9 mouse cellular contexts compared by ENCODE assay signal in the genomic region with DNA sequence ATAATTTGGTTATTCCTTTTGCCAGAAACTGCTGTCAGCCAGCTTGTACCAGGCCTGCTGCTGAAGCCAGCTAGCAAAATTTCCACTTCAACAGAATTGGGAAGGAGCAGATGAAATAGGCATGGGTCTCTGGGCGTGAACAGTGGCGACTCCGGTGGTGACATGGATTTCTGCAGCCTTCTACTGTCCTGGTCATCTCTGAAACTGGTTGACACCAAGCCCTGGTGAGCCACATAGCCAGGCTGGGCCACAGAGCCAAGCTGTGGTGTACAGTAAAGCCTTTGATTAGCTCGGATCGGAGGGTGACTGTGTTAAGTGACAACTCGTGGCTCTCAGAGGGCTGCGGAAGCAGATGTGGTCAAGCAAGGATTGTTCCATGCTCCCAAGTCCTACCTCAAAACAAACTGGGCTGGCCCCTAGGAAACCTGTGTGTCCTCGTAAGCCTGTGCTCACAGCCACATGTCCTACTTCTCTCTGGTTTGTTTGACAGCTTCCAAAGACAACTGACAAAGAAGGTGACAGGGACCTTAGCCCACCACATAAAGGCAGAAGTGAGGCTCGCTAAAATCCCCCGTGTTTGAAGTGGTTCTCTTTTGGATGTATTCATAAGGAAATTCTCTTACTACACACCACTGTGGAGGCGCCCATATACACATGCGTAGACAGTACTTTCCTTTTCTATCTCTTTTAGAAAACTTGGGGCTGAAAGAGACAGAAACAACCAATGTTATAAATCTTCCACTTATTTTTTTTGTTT. TPM values are rescaled to one million over a fixed set of nuclear protein-coding genes. Genes with fewer than 3 reads are reported as not detected.
DNase-seq lines count a peak whose midpoint lies in the region; ATAC-seq and TF ChIP-seq lines count a peak whose summit lies in the region.
"Had no signal": no experiment of that assay in that cellular context is flagged by ENCODE, and none has a peak within 500 bp of the region (broad histone marks: within the 10 kb centered on the region; RNA-seq: fewer than 3 reads in every experiment).

No protein-coding gene starts in this region.

- no peak overlapping the region for H3K4me3 ChIP-seq in lung, adult 2 months (replicated peaks; ENCODE audit: extremely low read depth, low read depth, low read length)
- H3K4me3 ChIP-seq in forebrain, embryonic 13.5 days: no peak overlapping the region
- no peak overlapping the region for H3K4me3 ChIP-seq in hindbrain, embryonic 16.5 days (ENCODE audit: low read length)
- no peak overlapping the region for H3K4me3 ChIP-seq in midbrain, embryonic 16.5 days (ENCODE audit: low read depth, low read length)
- H3K4me3 ChIP-seq: erythroblast, embryonic 14.5 days had no signal

- 75% methylated on average over 12 of the region's 12 CpGs for WGBS in lung, adult 2 months
- WGBS in forebrain, embryonic 13.5 days: 55% methylated on average over 12 of the region's 12 CpGs
- 57% methylated on average over 12 of the region's 12 CpGs for WGBS in hindbrain, embryonic 16.5 days
- 68% methylated on average over 12 of the region's 12 CpGs for WGBS in midbrain, embryonic 16.5 days

- no peak for DNase-seq in lung, adult 2 months
- DNase-seq in lung, postnatal 14 days: no peak
- DNase-seq in cerebellum, adult 11 months: peak; percentile 38
- DNase-seq in urinary bladder, postnatal 10 days (ENCODE audit: low spot score): no peak
- DNase-seq in testis, postnatal 10 days (ENCODE audit: low spot score): no peak

- TF ChIP-seq POLR2A in lung, adult 2 months (IDR thresholded peaks at IDR 0.05; ENCODE audit: borderline replicate concordance, extremely low read depth, low read depth, low read length): no peak

- H3K36me3 ChIP-seq in forebrain, embryonic 13.5 days (ENCODE audit: poor library complexity, severe bottlenecking): no peaks in the 10 kb centered on the region
- no peaks in the 10 kb centered on the region for H3K36me3 ChIP-seq in hindbrain, embryonic 16.5 days (ENCODE audit: control insufficient read depth, insufficient read depth, low read length)
- H3K36me3 ChIP-seq in midbrain, embryonic 16.5 days (ENCODE audit: control insufficient read depth, insufficient read depth, low read length): no peaks in the 10 kb centered on the region

- peak overlapping the region; percentile 89 for H3K27ac ChIP-seq in forebrain, embryonic 13.5 days
- peak overlapping the region; percentile 77 for H3K27ac ChIP-seq in hindbrain, embryonic 16.5 days (ENCODE audit: low read depth, low read length)
- no peak overlapping the region; the same call in 1 of the 2 replicates for H3K27ac ChIP-seq in midbrain, embryonic 16.5 days (ENCODE audit: low read length)

- H3K9ac ChIP-seq in forebrain, embryonic 13.5 days: no peak overlapping the region
- 0 out of 2 replicates have a peak overlapping the region, but pooled peaks have one; percentile 10 for H3K9ac ChIP-seq in hindbrain, embryonic 16.5 days (ENCODE audit: low read depth, low read length)
- no peak overlapping the region for H3K9ac ChIP-seq in midbrain, embryonic 16.5 days (ENCODE audit: low read depth, low read length)

- H3K9me3 ChIP-seq in forebrain, embryonic 13.5 days (replicated peaks): no peaks in the 10 kb centered on the region
- no peaks in the 10 kb centered on the region for H3K9me3 ChIP-seq in hindbrain, embryonic 16.5 days (ENCODE audit: control insufficient read depth, low read length)
- H3K9me3 ChIP-seq in midbrain, embryonic 16.5 days (replicated peaks; ENCODE audit: control insufficient read depth, low read length, poor library complexity, severe bottlenecking): no peaks in the 10 kb centered on the region

- H3K27me3 ChIP-seq in forebrain, embryonic 13.5 days: peaks cover 5% of the 10 kb centered on the region; the same call in 1 of the 2 replicates
- no peaks in the 10 kb centered on the region for H3K27me3 ChIP-seq in hindbrain, embryonic 16.5 days (replicated peaks; ENCODE audit: control insufficient read depth, insufficient read depth, low read length)
- H3K27me3 ChIP-seq in midbrain, embryonic 16.5 days (ENCODE audit: control insufficient read depth, insufficient read depth, low read depth, low read length): no peaks in the 10 kb centered on the region

- peak; percentile 16; the same call in 1 of the 2 replicates for TF ChIP-seq CTCF in lung, adult 2 months (IDR thresholded peaks at IDR 0.05; ENCODE audit: insufficient read depth, low read length)

- ATAC-seq in forebrain, embryonic 13.5 days: no peak
- ATAC-seq in hindbrain, embryonic 16.5 days: peak; percentile 69; the same call in 1 of the 2 replicates
- peak; percentile 76 for ATAC-seq in midbrain, embryonic 16.5 days

- H3K4me1 ChIP-seq in lung, adult 2 months (ENCODE audit: control insufficient read depth, insufficient read depth, low read length): peaks cover 10% of the 10 kb centered on the region
- peaks cover 36% of the 10 kb centered on the region for H3K4me1 ChIP-seq in forebrain, embryonic 13.5 days
- H3K4me1 ChIP-seq in hindbrain, embryonic 16.5 days (ENCODE audit: control insufficient read depth, insufficient read depth, low read depth, low read length): peaks cover 22% of the 10 kb centered on the region
- peaks cover 13% of the 10 kb centered on the region for H3K4me1 ChIP-seq in midbrain, embryonic 16.5 days (ENCODE audit: control insufficient read depth, insufficient read depth, low read length)

- peak overlapping the region; percentile 58 for H3K4me2 ChIP-seq in forebrain, embryonic 13.5 days
- peak overlapping the region; percentile 52 for H3K4me2 ChIP-seq in hindbrain, embryonic 16.5 days (ENCODE audit: low read length)
- H3K4me2 ChIP-seq in midbrain, embryonic 16.5 days (ENCODE audit: low read length): peak overlapping the region; percentile 46

RNA-seq across cellular contexts. Expression of a gene that starts 36.5 kb away (rescaled TPM):
- polyA plus RNA-seq in lung, adult 2 months (2012; rRNA removed): 135 and 169 TPM in 2 replicates
- polyA plus RNA-seq in forebrain, embryonic 13.5 days (2015; fragmentation: Nextera tagmentation; extraction: Ambion mirVana): 51.3 and 55.5 TPM in 2 replicates
- polyA plus RNA-seq in hindbrain, embryonic 16.5 days (2015; fragmentation: Nextera tagmentation; extraction: Ambion mirVana): 47.8 and 63.7 TPM in 2 replicates
- 77.8 and 79.8 TPM in 2 replicates for polyA plus RNA-seq in midbrain, embryonic 16.5 days (2015; fragmentation: Nextera tagmentation; extraction: Ambion mirVana)
